Mouse (Mus musculus): ENCODE measurements around the gene Dennd1a.

Gene Dennd1a

DNA sequence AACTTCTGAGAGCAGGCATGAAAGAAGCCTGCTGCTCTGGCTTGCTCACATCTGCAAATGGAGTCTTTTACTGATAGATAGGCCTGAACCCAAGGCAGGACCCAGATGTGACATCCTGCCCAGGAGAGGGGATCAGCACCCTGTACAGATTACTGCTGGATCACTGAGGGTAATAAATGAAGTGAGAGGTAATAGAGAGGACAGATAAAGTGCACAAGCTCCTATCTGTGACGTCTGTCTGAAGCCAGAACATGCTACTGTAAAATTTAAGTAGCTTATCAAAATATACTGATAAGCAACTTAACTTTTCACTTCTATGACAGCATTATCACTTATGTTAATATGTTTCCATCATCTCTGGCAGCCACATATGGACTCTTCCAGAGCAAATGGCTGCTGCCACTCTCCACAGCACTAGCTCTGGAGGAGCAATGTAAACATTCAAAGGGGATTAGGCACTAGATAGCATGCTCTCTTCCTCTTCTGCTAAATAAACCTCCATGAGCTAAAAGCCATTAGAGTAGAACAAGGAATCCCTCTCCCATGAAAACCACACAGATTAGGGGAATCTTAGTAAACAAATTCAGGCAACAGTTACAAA is 235.6 kb downstream of the Dennd1a start:
- no peak for DNase-seq (ENCODE audit: low read depth, low spot score)

DNA sequence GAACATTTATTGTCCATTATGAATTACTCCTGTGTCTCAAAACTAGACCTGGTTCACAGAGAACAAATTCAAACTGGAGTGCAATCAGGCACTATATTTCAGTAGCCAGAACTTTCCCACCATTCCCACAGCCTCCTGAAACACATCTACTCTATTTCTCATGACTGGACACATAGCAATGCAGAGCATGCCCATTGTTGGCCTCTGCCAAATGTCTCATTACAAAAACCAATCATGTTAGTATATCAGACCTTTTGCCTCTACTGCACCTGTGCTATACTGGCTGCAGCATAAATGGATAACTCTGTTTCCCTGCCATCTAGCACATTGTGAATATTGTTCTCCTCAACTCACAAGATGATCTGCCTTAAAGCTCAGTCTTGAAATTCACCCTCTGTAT is 238.2 kb downstream of the Dennd1a start:
- DNase-seq (ENCODE audit: low read depth, low spot score), result no peak

DNA sequence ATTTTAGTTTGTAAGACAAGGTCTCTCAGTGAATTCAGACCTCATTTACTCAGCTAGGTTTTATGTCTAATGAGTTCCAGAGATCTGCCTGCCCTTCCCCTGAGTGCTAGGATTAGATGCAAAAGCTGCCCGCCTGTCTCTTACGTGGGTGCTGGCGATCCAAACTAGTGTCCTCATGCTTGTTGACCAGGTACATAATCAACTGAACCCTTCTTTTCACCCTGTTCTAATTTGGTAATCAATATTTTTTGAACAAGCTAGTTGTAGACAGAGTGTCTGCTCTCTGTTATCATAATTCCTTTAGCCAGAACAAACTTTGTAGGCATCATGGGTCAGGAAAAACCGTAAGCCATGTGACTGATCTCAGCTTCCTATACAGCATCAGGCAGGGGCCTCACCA is 241.9 kb downstream of the Dennd1a start:
- DNase-seq (ENCODE audit: low read depth, low spot score), result no peak

DNA sequence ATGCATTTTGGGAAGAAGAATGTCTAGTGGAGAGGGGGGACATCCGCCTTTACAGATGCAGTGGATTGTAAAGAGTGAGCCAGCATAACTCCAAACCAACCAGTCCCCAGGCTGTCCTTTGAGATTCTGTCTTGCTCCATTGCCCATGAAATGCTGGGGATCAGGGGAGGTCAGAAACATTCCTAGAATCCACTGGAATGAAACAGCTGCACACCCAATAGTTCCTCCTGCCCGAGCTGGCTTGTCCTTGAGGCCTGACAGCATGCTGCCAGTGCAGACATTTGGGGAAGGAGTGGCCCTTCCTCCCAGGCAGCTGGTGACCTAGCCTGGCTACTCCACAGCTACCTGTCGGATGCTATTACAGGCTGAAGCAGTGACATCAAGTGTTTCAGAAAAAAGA is 246.3 kb downstream of the Dennd1a start:
- no peak for DNase-seq (ENCODE audit: low read depth, low spot score)

DNA sequence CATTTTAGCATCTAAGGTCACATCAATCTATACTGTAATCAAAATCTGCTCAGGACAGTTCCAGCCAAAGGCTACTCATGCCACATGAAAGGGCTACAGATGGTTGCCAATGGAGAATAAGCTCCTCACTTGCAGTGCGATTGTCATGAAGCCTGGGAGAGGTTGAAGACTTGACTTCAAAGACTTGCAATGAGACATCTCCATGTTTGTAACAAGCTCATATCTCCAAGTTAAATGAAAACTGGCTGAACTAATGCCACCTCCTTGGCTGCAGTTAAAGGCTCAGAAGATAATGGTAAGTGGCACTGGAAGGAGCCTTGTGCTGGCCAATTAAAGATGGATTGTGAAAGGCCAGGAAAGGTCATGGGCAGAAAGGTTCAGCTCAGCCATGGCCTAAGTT is 247.6 kb downstream of the Dennd1a start:
- DNase-seq (ENCODE audit: low read depth, low spot score), result no peak

DNA sequence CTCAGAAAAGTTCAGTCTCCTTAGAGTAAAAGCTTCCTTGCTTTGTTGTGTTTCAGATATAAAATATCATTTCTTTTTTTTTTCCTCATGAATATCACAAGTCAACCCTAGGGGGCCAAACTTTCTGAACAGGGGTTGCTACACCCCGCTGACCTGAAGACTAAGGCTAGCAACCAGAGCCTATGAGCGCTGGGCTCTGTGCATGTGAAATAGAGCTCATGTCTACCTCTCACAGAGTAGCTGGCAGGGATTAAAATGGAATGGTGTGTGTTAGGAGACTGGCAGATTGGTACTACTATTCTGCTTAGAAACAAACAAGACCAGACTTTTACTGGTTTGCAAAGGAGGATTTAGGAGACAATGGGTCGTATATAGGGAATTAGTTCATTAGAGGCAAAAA is 258.9 kb downstream of the Dennd1a start:
- DNase-seq (ENCODE audit: low read depth, low spot score), result no peak

GRCm38 (mm10) chr2:38025615-38026014 is 261.6 kb downstream of the Dennd1a start:
- DNase-seq (ENCODE audit: low read depth, low spot score), result no peak

DNA sequence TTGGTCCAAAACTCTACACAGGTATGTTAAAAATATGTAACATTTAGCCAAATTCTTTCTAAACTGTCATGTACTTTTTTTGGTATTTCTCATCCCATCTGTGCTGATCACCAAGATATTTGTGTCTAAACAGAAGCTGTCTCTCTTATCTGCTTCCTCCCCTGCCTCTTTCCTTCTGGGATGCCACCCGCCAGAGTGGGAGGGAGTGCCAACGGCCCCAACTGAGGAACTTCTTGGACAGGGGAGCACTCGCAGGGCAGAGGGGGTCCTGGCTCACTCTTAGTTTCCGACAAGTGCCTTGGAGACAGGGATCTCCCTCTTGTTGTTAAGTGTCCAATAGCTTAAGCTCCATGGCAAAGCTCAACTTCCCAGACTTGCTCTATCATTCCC is 263.5 kb downstream of the Dennd1a start:
- peak; percentile 35 for DNase-seq (ENCODE audit: low read depth, low spot score)

GRCm38 (mm10) chr2:38023054-38023740 is 264.0 kb downstream of the Dennd1a start:
- DNase-seq (ENCODE audit: low read depth, low spot score), result peak; percentile 79

DNA sequence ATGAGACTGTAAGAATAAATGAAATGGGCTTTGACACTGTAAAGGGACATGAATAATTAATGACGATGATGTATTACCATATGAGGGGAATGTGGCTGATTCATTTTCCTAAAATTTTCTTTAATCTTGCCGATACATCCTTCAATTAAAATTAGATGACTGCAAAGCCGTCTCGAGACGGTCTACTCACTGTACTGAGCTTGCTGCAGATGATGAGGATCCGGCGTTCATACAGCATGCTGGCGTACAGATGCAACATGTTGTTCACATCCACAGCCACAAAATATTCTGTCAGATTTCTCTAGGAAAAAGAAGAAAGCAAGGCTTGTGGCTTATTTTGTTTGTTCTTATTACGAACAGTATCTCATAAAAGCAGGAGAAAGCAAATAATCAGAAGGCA is 266.0 kb downstream of the Dennd1a start:
- DNase-seq (ENCODE audit: low read depth, low spot score), result no peak

GRCm38 (mm10) chr2:38014702-38015101 is 272.5 kb downstream of the Dennd1a start:
- DNase-seq (ENCODE audit: low read depth, low spot score), result no peak

DNA sequence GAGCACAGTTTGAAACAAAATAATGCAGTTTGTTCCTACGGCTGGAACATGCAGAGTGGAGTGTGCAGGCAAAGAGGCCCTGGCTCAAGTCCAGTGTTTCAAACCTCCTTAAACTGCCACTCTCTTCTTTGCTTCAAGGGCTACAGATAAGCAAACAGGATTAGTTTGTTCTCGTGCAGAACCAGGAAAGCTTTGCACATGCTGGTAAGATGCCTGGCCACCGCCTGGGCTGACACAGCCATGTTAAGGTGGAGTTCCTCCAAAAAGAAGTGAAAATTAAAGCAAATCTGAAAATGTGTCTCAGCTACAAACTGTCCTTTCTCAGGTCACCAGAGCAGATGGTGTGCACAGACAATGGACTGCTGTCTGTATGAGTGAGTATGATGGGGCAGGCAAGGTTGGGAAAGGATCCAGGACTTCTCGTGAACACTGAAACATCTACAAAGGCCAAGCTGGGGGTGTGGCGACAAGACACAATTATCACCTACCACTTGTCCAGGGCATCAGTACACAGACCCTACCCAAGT is 273.3 kb downstream of the Dennd1a start:
- DNase-seq (ENCODE audit: low read depth, low spot score), result peak; percentile 42

DNA sequence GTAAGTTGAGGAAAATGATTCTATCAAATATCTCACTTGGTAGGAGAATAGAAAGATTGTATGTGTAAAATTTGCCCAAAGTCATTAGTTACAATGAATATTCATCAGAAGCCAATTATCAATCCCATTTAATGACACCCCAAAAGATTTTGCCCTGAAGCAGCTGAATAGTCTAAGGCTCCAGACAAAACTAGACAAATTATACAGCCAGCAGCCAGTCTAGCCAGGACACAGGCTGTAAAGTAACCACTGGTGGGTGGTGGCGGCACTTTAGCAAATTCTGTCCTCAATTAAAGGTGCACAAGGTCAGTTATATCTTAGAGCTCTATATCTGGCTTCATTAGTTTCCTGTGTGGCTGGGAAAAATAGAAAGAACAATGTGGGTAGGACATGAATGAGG is 280.0 kb downstream of the Dennd1a start:
- no peak for DNase-seq (ENCODE audit: low read depth, low spot score)

GRCm38 (mm10) chr2:38003183-38003680 is 284.0 kb downstream of the Dennd1a start:
- no peak for DNase-seq (ENCODE audit: low read depth, low spot score)

GRCm38 (mm10) chr2:38001004-38001403 is 286.2 kb downstream of the Dennd1a start:
- no peak for DNase-seq (ENCODE audit: low read depth, low spot score)

DNA sequence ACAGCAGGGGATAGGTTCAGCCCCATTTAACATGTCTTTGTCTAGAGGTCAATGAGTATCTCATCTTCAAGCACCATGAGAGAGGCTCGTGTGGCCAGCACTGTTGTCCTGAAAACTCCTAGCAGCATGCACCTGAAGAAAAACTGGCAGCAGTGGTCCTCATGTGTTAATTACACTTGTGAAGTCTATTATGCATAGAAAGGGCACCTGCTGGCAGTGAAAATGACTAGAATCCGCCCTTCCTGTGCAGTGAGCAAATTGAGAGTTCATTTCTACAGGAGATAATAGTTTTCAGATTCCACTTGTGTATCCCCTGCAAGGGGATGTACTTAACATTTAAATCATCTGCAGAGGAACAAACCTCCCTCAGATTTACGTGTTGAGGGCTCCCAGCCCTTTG is 289.2 kb downstream of the Dennd1a start:
- no peak for DNase-seq (ENCODE audit: low read depth, low spot score)

- no peak for DNase-seq (ENCODE audit: low read depth, low spot score)
Observed at GRCm38 (mm10) chr2:37989091-37989490, 298.1 kb downstream of the Dennd1a start.

DNA sequence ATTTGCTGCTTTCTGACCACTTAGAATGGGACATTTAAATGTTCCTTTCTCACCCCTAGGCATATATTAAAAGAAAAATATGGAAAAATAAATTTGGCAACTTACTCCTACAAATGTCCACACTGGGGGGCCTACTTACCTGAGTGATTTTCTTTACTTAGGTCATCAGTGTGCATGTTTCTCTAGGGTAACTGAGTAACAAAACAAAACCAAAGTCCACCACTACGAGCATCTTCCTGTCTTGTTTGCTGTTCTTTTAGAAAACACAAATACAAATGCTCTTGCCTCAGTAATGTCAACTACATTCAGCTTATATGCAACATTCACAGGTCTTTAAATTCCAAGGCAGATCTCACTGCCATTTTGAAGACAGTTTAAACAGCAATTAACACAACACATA is 298.9 kb downstream of the Dennd1a start:
- DNase-seq (ENCODE audit: low read depth, low spot score), result no peak

GRCm38 (mm10) chr2:37985690-37986222 is 301.4 kb downstream of the Dennd1a start:
- DNase-seq (ENCODE audit: low read depth, low spot score), result no peak

DNA sequence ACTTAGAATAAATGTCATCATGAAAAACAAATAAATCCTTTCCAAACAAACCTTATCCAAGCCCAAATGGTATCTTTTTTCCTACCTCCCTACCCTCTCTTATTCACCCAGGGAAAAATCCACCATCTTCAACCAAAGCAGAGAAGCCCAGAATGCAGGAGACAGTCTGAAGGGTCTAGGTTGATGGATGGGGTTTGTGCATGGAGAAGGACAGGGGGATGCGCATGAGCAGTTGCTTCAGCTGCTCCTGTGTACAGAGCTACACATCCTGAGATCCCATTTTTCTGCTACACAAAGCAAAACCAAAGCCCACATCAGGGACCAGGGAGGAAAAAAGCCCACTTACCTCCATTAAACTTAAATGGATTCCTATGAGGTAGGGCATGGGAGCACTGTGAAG is 304.5 kb downstream of the Dennd1a start:
- no peak for DNase-seq (ENCODE audit: low read depth, low spot score)

GRCm38 (mm10) chr2:37981562-37982403 is 305.4 kb downstream of the Dennd1a start:
- no peak for DNase-seq (ENCODE audit: low read depth, low spot score)

DNA sequence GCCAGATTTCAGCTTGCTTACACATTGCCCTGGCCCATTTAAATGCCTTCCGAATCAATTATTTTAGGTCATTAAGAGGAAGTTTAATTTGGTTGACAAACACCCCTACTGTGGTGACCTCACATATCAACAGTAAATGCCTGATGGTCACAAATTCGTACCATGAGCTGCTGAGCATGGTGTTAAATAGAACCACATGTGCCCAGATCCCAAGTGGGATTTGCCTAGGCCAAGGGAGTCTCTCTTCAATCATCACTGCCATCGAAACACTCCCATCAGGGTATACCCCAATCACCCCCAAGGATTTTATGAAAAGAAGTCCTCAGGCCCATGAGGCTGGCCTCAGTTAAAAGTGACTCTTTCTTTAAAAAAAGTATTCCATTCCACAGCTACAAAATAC is 313.0 kb downstream of the Dennd1a start:
- DNase-seq (ENCODE audit: low read depth, low spot score), result no peak
